Mouse (Mus musculus) colon, adult 2 months (tissue): ENCODE measurements around the gene Ninl. TPM values are rescaled to one million over a fixed set of nuclear protein-coding genes. Genes with fewer than 3 reads are reported as not detected.

ENCODE experiments used
- polyA plus RNA-seq: library from polyadenylated mRNA; depleted of rRNA; stranded (reverse); fragments of >200 nt; gene quantifications from 2 replicates; pipeline ENCODE4 v1.2.3, GENCODE M21; 2012; rRNA removed

Ninl gene
- 1.0 and 1.2 TPM in 2 replicates for polyA plus RNA-seq

DNA sequence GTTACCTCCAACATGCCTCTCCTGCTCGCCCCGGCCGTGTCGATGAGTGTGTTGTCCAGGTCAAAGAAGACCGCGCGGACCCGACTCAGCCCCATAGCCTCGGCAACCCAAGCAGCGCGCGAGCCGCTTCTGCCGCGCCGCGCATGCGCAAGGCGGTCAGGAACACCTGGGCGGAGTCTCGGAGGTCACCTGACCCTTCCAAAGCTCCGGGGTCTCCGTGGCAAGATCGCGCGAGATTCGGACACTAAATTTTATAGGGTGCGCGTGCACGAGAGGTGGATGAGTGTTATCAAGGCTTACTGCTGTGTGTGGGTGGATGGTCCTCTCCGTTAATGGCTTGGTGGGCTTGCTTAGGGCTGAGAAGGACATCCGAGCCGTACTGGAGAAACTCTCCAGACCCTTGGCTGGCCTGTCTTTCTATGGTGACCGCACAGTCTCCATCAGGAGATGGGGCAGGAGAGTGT lies at the start of gene Ninl, which contains the start of gene Nanp:
Gene Ninl (minus strand): TSS at position 151 of the 464 bp plus-strand sequence.
Gene Nanp (minus strand): TSS at position 167 of the 464 bp plus-strand sequence.

GRCm38 (mm10) chr2:150904936-150905450 lies 134.2 kb downstream of the Ninl start, which contains the start of gene Gins1:
Gene Gins1 (plus strand): TSS chr2:150905400.

GRCm38 (mm10) chr2:150904272-150904935 lies 134.8 kb downstream of the Ninl start, which contains the start of gene Abhd12:
Gene Abhd12 (minus strand): TSS chr2:150904741.

Other genes starting within 250 kb of the Ninl start
- gene Abhd12, start 134.6 kb downstream of the Ninl start, polyA plus RNA-seq: 31.7 and 34.3 TPM in 2 replicates
- gene Gins1, start 134.0 kb downstream of the Ninl start, polyA plus RNA-seq: 1.0 and 1.5 TPM in 2 replicates
- 2.8 and 2.9 TPM in 2 replicates for gene Nanp, start within 50 bp of the Ninl start, polyA plus RNA-seq
- not detected in 2 replicates for gene Gm14151, start 53.0 kb upstream of the Ninl start, polyA plus RNA-seq
- not detected in 2 replicates for gene Gm14147, start 58.9 kb upstream of the Ninl start, polyA plus RNA-seq